Mouse (Mus musculus): Measurements from ENCODE around the gene Cytl1. TPM values are rescaled to one million over a fixed set of nuclear protein-coding genes. Genes with fewer than 3 reads are reported as not detected.

The Cytl1 gene
- total RNA-seq, 2 experiments from 2014 or later: 0.92 TPM; not detected in 1

DNA sequence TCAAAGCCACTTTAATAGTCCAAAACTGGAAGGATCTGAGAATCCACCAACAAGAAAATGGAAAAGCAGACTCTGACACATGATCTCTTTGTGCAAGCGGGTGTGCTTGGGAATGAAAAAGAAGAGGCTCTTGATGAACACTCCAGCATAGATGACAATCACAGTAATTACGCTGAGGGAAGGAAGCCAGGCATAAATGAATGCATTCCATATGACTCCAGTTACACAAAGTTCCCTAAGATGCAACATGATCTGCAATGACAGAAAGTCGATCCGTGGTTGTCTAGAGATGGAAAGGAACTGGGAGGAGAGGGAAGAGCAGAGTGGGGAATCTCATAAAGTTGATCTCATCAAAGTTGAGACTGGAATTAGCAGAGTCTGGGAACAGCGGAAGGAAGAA lies 31.9 kb downstream of the Cytl1 start:
- no peak for DNase-seq (ENCODE audit: low spot score in 2 of 2)

GRCm38 (mm10) chr5:37769031-37769430 lies 33.7 kb downstream of the Cytl1 start:
- peak; percentile 95 to 98 for DNase-seq (ENCODE audit: low spot score in 2 of 2)

DNA sequence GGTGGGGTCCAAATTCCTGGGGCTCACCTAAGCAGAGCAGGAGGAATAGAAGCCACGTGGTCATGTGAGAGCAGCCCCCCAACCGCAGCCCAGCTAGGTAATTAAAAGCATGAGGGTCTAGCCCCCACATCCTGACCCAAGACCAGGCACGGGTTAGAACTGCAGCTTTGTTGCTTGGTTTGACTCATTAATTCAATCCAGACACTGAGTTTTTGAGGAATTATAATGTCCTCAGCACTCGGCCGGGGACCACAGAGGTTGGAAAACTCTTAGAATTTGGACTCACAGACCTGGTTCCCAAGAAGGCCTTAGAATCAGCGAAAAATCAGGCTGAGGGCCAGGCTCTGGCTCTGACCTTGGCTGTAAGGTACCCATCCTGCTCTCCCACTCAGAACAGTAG lies 35.6 kb downstream of the Cytl1 start:
- no peak for DNase-seq (ENCODE audit: low spot score in 2 of 2)

DNA sequence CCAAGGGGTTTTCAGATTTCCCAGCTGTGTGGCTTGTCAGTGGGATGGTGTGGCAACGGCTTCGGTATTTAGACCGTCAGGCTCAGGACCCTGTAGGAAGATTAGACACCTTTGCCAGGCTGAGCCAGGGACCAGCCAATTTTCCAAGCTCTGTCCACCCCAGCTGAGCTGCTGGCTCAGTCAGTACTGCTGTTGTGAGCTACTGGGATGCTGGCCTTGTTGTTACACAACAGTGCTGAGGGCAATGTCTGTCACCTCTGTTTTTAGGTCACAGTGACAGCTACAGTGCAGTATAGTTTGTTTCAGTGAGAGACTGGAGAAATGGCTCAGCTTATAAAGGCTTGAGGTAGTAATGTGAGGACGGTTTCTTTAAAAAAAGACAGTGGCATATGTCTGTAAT lies 38.7 kb downstream of the Cytl1 start:
- no peak for DNase-seq (ENCODE audit: low spot score in 2 of 2)

DNA sequence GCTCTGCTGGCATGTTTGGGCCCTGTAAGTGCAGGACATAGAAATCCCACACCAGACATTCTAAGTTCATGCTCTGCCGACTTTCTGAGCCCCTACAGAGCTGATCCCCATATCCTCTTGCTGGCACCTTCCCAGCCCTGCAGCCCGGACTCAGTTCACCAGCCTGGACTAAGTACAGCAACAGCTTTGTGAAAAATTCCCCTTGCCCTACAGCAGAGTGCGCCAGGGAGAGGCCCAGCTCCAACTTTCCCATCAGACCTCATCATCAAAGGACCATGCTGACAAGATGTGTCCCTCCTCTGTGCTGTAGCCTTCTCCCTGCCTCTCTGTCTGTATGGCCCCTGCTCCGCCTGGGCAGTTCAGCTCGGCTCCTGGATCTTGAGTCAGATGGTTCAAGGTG lies 40.4 kb downstream of the Cytl1 start:
- no peak for DNase-seq (ENCODE audit: low spot score in 2 of 2)

GRCm38 (mm10) chr5:37783306-37783705 lies 48.0 kb downstream of the Cytl1 start:
- peak; percentile 52 to 67 for DNase-seq (ENCODE audit: low spot score in 2 of 2)

GRCm38 (mm10) chr5:37784847-37785391 lies 49.6 kb downstream of the Cytl1 start:
- no peak for DNase-seq (ENCODE audit: low spot score in 2 of 2)

Other genes starting within 250 kb of the Cytl1 start
- 1 to 10 TPM; 7.5 to 8.1 TPM for gene Stk32b, start 18.3 kb upstream of the Cytl1 start, total RNA-seq (2021)
- 10 to 100 TPM in 1 of 2 experiments, 1 to 10 TPM in 1; 7.0 to 16.7 TPM for gene Msx1, start 89.1 kb downstream of the Cytl1 start, total RNA-seq (2021)

Data from layer of hippocampus, postnatal 14 days (tissue).